ENCODE assay signal across 9 mouse cellular contexts in genomic region chr14:118674705-118675139, GRCm38 (mm10). TPM values are rescaled to one million over a fixed set of nuclear protein-coding genes. Genes with fewer than 3 reads are reported as not detected.
A peak's percentile ranks its signal among the peaks of the same experiment; 100 is the strongest.
DNase-seq lines count a peak whose midpoint lies in the region; ATAC-seq and TF ChIP-seq lines count a peak whose summit lies in the region.
"Had no signal": no experiment of that assay in that cellular context is flagged by ENCODE, and none has a peak within 500 bp of the region (broad histone marks: within the 10 kb centered on the region; RNA-seq: fewer than 3 reads in every experiment).

No protein-coding gene starts in this region.

- H3K4me1 ChIP-seq in lung, postnatal 0 days (ENCODE audit: insufficient read depth, low read depth, low read length), result no peaks in the 10 kb centered on the region
- H3K4me1 ChIP-seq: neural tube, embryonic 13.5 days had no signal

- no peak for ATAC-seq in lung, postnatal 0 days
- ATAC-seq in neutrophil, adult 5-6 weeks (ENCODE audit: extremely low read depth, insufficient number of reproducible peaks, low FRiP score, poor library complexity, severe bottlenecking), result peak; percentile 56; the same call in 1 of the 2 replicates

- H3K27me3 ChIP-seq in lung, postnatal 0 days (replicated peaks; ENCODE audit: insufficient read depth, low read length), result no peaks in the 10 kb centered on the region
- H3K27me3 ChIP-seq: neural tube, embryonic 13.5 days had no signal

- TF ChIP-seq CTCF in lung, postnatal 0 days (IDR thresholded peaks at IDR 0.05), result no peak

- H3K4me3 ChIP-seq in lung, postnatal 0 days (ENCODE audit: low read depth, low read length), result no peak overlapping the region
- H3K4me3 ChIP-seq: neural tube, embryonic 13.5 days had no signal

- no peak overlapping the region for H3K9ac ChIP-seq in lung, postnatal 0 days (replicated peaks; ENCODE audit: low read depth)
- H3K9ac ChIP-seq: neural tube, embryonic 13.5 days had no signal

- H3K27ac ChIP-seq in lung, postnatal 0 days (ENCODE audit: low read length), result no peak overlapping the region
- H3K27ac ChIP-seq: neural tube, embryonic 13.5 days had no signal

- no peaks in the 10 kb centered on the region for H3K9me3 ChIP-seq in lung, postnatal 0 days (ENCODE audit: low read length)
- H3K9me3 ChIP-seq: neural tube, embryonic 13.5 days had no signal

- TF ChIP-seq EP300 in lung, postnatal 0 days (IDR thresholded peaks at IDR 0.05), result no peak

- DNase-seq in adrenal gland, adult (ENCODE audit: inconsistent age in 2 of 2, low spot score in 1 of 2), result peak; percentile 61 to 79
- DNase-seq in adrenal gland, postnatal 4 days (ENCODE audit: low spot score in 2 of 2), result no peak
- DNase-seq in lung, postnatal 0 days (ENCODE audit: low spot score), result peak; percentile 33
- no peak for DNase-seq in lung, postnatal 14 days
- DNase-seq in gastrocnemius, postnatal 14 days, result peak; percentile 29
- no peak for DNase-seq in embryo, embryonic 10 days (ENCODE audit: low spot score)
- DNase-seq in testis, postnatal 10 days (ENCODE audit: low spot score), result no peak

- H3K36me3 ChIP-seq in lung, postnatal 0 days (ENCODE audit: insufficient read depth, low read length), result no peaks in the 10 kb centered on the region
- H3K36me3 ChIP-seq: neural tube, embryonic 13.5 days had no signal

- intact Hi-C loops in gastrocnemius, postnatal 14 days (cut with DNase I; ENCODE audit: low total_unique reads), result no loop called here

- 62% methylated on average over 11 of the region's 11 CpGs for WGBS in lung, postnatal 0 days

- no peak overlapping the region for H3K4me2 ChIP-seq in lung, postnatal 0 days (replicated peaks; ENCODE audit: low read depth, low read length)
- H3K4me2 ChIP-seq: neural tube, embryonic 13.5 days had no signal

RNA-seq across cellular contexts. Expression of gene Abcc4, which starts 31.3 kb away (rescaled TPM):
- 10 to 100 TPM in 1 of 2 experiments, 1 to 10 TPM in 1; 7.3 to 10.1 TPM for total RNA-seq in adrenal gland, postnatal 4 days (2021)
- 1.0 and 1.2 TPM in 2 replicates for polyA plus RNA-seq in lung, postnatal 0 days (2015; fragmentation: Nextera tagmentation; extraction: Ambion mirVana)
- total RNA-seq in gastrocnemius, postnatal 14 days (2021), result 1 to 10 TPM; 7.9 to 8.2 TPM
- 11.4 and 12.6 TPM in 2 replicates for total RNA-seq in neutrophil, adult 5-6 weeks (2017)

Comparison
In these comparisons a context has a peak if more than half of its experiments do, and no peak if none do; other contexts are left out.
1. DNase-seq: peak in adrenal gland, adult (2 of 2), lung, postnatal 0 days (single experiment) and gastrocnemius, postnatal 14 days (single experiment); none in adrenal gland, postnatal 4 days (0 of 2), lung, postnatal 14 days (single experiment), embryo, embryonic 10 days (single experiment) and testis, postnatal 10 days (single experiment).